ENCODE assay signal across 12 mouse cellular contexts in genomic region chr3:55494348-55494747, GRCm38 (mm10). TPM values are rescaled to one million over a fixed set of nuclear protein-coding genes. Genes with fewer than 3 reads are reported as not detected.
DNase-seq lines count a peak whose midpoint lies in the region; ATAC-seq and TF ChIP-seq lines count a peak whose summit lies in the region.
"Had no signal": no experiment of that assay in that cellular context is flagged by ENCODE, and none has a peak within 500 bp of the region (broad histone marks: within the 10 kb centered on the region; RNA-seq: fewer than 3 reads in every experiment).

No protein-coding gene starts in this region.

- no peak for TF ChIP-seq POLR2A in liver, adult 2 months (IDR thresholded peaks at IDR 0.05; ENCODE audit: extremely low read depth, insufficient read depth, low read length)
- no peak for TF ChIP-seq POLR2A in embryonic fibroblast, embryonic 13.5 days (IDR thresholded peaks at IDR 0.05; ENCODE audit: low read depth, low read length)

- peak; percentile 37 for DNase-seq in forebrain, postnatal 0 days
- no peak for DNase-seq in liver, adult 2 months (ENCODE audit: extremely low read depth, low read depth, low spot score)
- no peak for DNase-seq in liver, embryonic 11.5 days (ENCODE audit: low spot score)
- no peak for DNase-seq in spleen, adult 18-20 months
- no peak for DNase-seq in left cerebral cortex, postnatal 10 days (ENCODE audit: extremely low spot score in 1 of 2, low spot score in 2 of 2)
- DNase-seq: kidney, postnatal 14 days had no signal

- H3K36me3 ChIP-seq in forebrain, postnatal 0 days (ENCODE audit: insufficient read depth), result peaks cover 51% of the 10 kb centered on the region
- peaks cover 36% of the 10 kb centered on the region; the same call in 1 of the 2 replicates for H3K36me3 ChIP-seq in forebrain, embryonic 15.5 days
- H3K36me3 ChIP-seq in liver, adult 2 months (ENCODE audit: control insufficient read depth, insufficient read depth, low read length), result no peaks in the 10 kb centered on the region
- H3K36me3 ChIP-seq in liver, embryonic 11.5 days (ENCODE audit: control insufficient read depth, insufficient read depth, low read length), result no peaks in the 10 kb centered on the region

- no peaks in the 10 kb centered on the region for H3K9me3 ChIP-seq in forebrain, postnatal 0 days (ENCODE audit: low read length)
- H3K9me3 ChIP-seq in forebrain, embryonic 15.5 days, result no peaks in the 10 kb centered on the region
- H3K9me3 ChIP-seq in liver, embryonic 11.5 days (ENCODE audit: control insufficient read depth, low read length), result no peaks in the 10 kb centered on the region

- TF ChIP-seq CTCF in forebrain, postnatal 0 days (IDR thresholded peaks at IDR 0.05; ENCODE audit: low read depth), result peak; percentile 57
- TF ChIP-seq CTCF in liver, adult 2 months (IDR thresholded peaks at IDR 0.05; ENCODE audit: low read depth, low read length), result peak; percentile 11; the same call in 1 of the 2 replicates
- TF ChIP-seq CTCF in embryonic fibroblast, embryonic 13.5 days (IDR thresholded peaks at IDR 0.05; ENCODE audit: borderline replicate concordance, insufficient read depth, low read length), result peak; percentile 31; the same call in 1 of the 2 replicates

- H3K27ac ChIP-seq in forebrain, postnatal 0 days (ENCODE audit: low read depth, low read length), result no peak overlapping the region
- no peak overlapping the region for H3K27ac ChIP-seq in forebrain, embryonic 15.5 days (replicated peaks)
- H3K27ac ChIP-seq in liver, adult 2 months (replicated peaks; ENCODE audit: insufficient read depth, low read depth, low read length), result no peak overlapping the region
- H3K27ac ChIP-seq in liver, embryonic 11.5 days (ENCODE audit: low read depth, low read length), result no peak overlapping the region
- H3K27ac ChIP-seq in embryonic fibroblast, embryonic 13.5 days (ENCODE audit: insufficient read depth, low read length), result peak overlapping the region; percentile 35; the same call in 1 of the 2 replicates

- H3K4me2 ChIP-seq in forebrain, postnatal 0 days (ENCODE audit: low read depth), result no peak overlapping the region
- H3K4me2 ChIP-seq in forebrain, embryonic 15.5 days (replicated peaks), result no peak overlapping the region
- H3K4me2 ChIP-seq in liver, embryonic 11.5 days, result no peak overlapping the region

- intact Hi-C loops in left cerebral cortex, postnatal 10 days (cut with DNase I), result no loop called here

- H3K4me3 ChIP-seq in forebrain, postnatal 0 days (ENCODE audit: low read depth, low read length), result no peak overlapping the region
- no peak overlapping the region for H3K4me3 ChIP-seq in forebrain, embryonic 15.5 days
- H3K4me3 ChIP-seq in liver, adult 2 months (ENCODE audit: insufficient read depth, low read depth, low read length), result no peak overlapping the region
- no peak overlapping the region for H3K4me3 ChIP-seq in liver, embryonic 11.5 days (ENCODE audit: low read depth, low read length)
- no peak overlapping the region for H3K4me3 ChIP-seq in embryonic fibroblast, embryonic 13.5 days (ENCODE audit: insufficient read depth, low read length)

- H3K9ac ChIP-seq in forebrain, postnatal 0 days, result no peak overlapping the region
- H3K9ac ChIP-seq in forebrain, embryonic 15.5 days (replicated peaks), result no peak overlapping the region
- no peak overlapping the region for H3K9ac ChIP-seq in liver, adult 2 months (ENCODE audit: low read depth, low read length)
- no peak overlapping the region for H3K9ac ChIP-seq in liver, embryonic 11.5 days (ENCODE audit: low read depth, low read length)

- no peaks in the 10 kb centered on the region for H3K27me3 ChIP-seq in forebrain, postnatal 0 days (ENCODE audit: insufficient read depth, low read length)
- no peaks in the 10 kb centered on the region for H3K27me3 ChIP-seq in forebrain, embryonic 15.5 days
- H3K27me3 ChIP-seq in liver, adult 2 months (ENCODE audit: control insufficient read depth, insufficient read depth, low read length), result no peaks in the 10 kb centered on the region
- H3K27me3 ChIP-seq in liver, embryonic 11.5 days (replicated peaks; ENCODE audit: control insufficient read depth, insufficient read depth, low read length), result no peaks in the 10 kb centered on the region

- no peaks in the 10 kb centered on the region for H3K4me1 ChIP-seq in forebrain, postnatal 0 days (ENCODE audit: insufficient read depth)
- H3K4me1 ChIP-seq in forebrain, embryonic 15.5 days, result 0 out of 2 replicates have a peak, but pooled peaks cover 6% of the 10 kb centered on the region
- H3K4me1 ChIP-seq in liver, adult 2 months (ENCODE audit: control insufficient read depth, insufficient read depth, low read length), result no peaks in the 10 kb centered on the region
- no peaks in the 10 kb centered on the region for H3K4me1 ChIP-seq in liver, embryonic 11.5 days (replicated peaks; ENCODE audit: control insufficient read depth, insufficient read depth, low read length)
- H3K4me1 ChIP-seq in embryonic fibroblast, embryonic 13.5 days (ENCODE audit: control insufficient read depth, insufficient read depth, low read length), result no peaks in the 10 kb centered on the region

- no peaks in the 10 kb centered on the region for H3K79me2 ChIP-seq in liver, adult 2 months (ENCODE audit: control insufficient read depth, insufficient read depth, low read length)

- WGBS in forebrain, postnatal 0 days, result 45% methylated on average over 4 of the region's 4 CpGs
- 46% methylated on average over 4 of the region's 4 CpGs for WGBS in forebrain, embryonic 15.5 days
- 35% methylated on average over 4 of the region's 4 CpGs for WGBS in liver, adult 2 months
- WGBS in liver, embryonic 11.5 days, result 38% methylated on average over 4 of the region's 4 CpGs

- ATAC-seq in forebrain, postnatal 0 days, result no peak
- ATAC-seq in forebrain, embryonic 15.5 days (replicated peaks), result no peak
- no peak for ATAC-seq in liver, embryonic 11.5 days (replicated peaks; ENCODE audit: low FRiP score)
- peak; percentile 53 for ATAC-seq in CD4-positive, CD25-positive, alpha-beta regulatory T cell, adult 4 months

RNA-seq across cellular contexts. Expression of gene Gm21954, which starts 22.3 kb away (rescaled TPM):
- total RNA-seq in forebrain, postnatal 0 days (2014; rRNA removed), result not detected in 2 replicates
- polyA plus RNA-seq in forebrain, postnatal 0 days (2015; fragmentation: Nextera tagmentation; extraction: Ambion mirVana), result not detected in 2 replicates
- polyA plus RNA-seq in forebrain, embryonic 15.5 days (2015; fragmentation: Nextera tagmentation; extraction: Ambion mirVana), result not detected in 2 replicates
- not detected in 2 replicates for total RNA-seq in liver, adult 2 months (2014; rRNA removed)
- not detected in 2 replicates for polyA plus RNA-seq in liver, adult 2 months (2012; rRNA removed)
- not detected in 2 replicates for polyA plus RNA-seq in liver, embryonic 11.5 days (2014; fragmentation: Nextera tagmentation; extraction: Ambion mirVana)
- polyA plus RNA-seq in CD4-positive, CD25-positive, alpha-beta regulatory T cell, adult 4 months (2017; shearing (Covaris generic)), result not detected
- polyA plus RNA-seq in embryonic fibroblast, embryonic 13.5 days (2011; ENCODE audit: insufficient read length, low read depth, missing spikeins), result not detected in 2 replicates
- total RNA-seq in left cerebral cortex, postnatal 10 days (2021), result not detected
- total RNA-seq: left cerebral cortex, postnatal 25 days had no signal
- polyA plus RNA-seq: heart, embryonic 16.5 days; neural tube, embryonic 14.5 days had no signal
